Mouse (Mus musculus) CD8-positive naive resting alpha-beta T cell, adult 57 days (primary cell): Measurements from ENCODE around the gene Car3. TPM values are rescaled to one million over a fixed set of nuclear protein-coding genes. Genes with fewer than 3 reads are reported as not detected.

ENCODE experiments used
- total RNA-seq: library from RNA; stranded (reverse); gene quantifications from one replicate; pipeline ENCODE4 v1.2.4, GENCODE M21; 2023

Gene Car3
- not detected for total RNA-seq

GRCm38 (mm10) chr3:14863022-14863711 is at the start of gene Car3:
Car3 (plus strand) TSS chr3:14863512.

GRCm38 (mm10) chr3:14886102-14887098 is 23.1 kb downstream of the Car3 start, which contains the start of gene Car2:
Car2 (plus strand) TSS chr3:14886273.

Other genes starting within 250 kb of the Car3 start
- 0.21 TPM for gene Car13, start 221.8 kb upstream of the Car3 start, total RNA-seq
- 0.58 TPM for gene Car1, start 55.1 kb upstream of the Car3 start, total RNA-seq
- gene Car2, start 22.8 kb downstream of the Car3 start, total RNA-seq = 6.0 TPM